Mouse (Mus musculus) left cerebral cortex, adult 2 months (tissue): ENCODE results near the gene Gga2. TPM values are rescaled to one million over a fixed set of nuclear protein-coding genes. Genes with fewer than 3 reads are reported as not detected.

Experiments
- DNase-seq, 2 experiments: peaks; one replicate each; pipeline ENCODE4 v3.0.0; 2021 to 2022; ENCODE audit warnings: low spot score in 2 of 2, mixed read lengths in 1 of 2; ENCODE audit errors: extremely low spot score in 1 of 2
- H3K27ac ChIP-seq: fragments of 200-600 bp; 2 replicates; pipeline ENCODE4 v1.8.1; 2022
- H3K4me3 ChIP-seq: fragments of 200-600 bp; 2 replicates; pipeline ENCODE4 v1.8.1; 2022
- CTCF ChIP-seq: fragments of 200-600 bp; IDR thresholded peaks from 2 replicates; pipeline ENCODE4 v1.8.1; 2022; ENCODE audit warnings: antibody characterized with exemption, mild to moderate bottlenecking, moderate library complexity
- intact Hi-C: fragments of 180-260 bp; cut with DNase I; formaldehyde crosslinking; loops from one replicate; pipeline ENCODE4 v1.15.1; 2025
- total RNA-seq, 2 experiments: library from RNA; stranded (reverse); gene quantifications; 2 replicates each; pipeline ENCODE4 v1.2.3; 2021

The Gga2 gene
- total RNA-seq, 2 experiments from 2014 or later, result 31.2 to 34.6 TPM

DNA sequence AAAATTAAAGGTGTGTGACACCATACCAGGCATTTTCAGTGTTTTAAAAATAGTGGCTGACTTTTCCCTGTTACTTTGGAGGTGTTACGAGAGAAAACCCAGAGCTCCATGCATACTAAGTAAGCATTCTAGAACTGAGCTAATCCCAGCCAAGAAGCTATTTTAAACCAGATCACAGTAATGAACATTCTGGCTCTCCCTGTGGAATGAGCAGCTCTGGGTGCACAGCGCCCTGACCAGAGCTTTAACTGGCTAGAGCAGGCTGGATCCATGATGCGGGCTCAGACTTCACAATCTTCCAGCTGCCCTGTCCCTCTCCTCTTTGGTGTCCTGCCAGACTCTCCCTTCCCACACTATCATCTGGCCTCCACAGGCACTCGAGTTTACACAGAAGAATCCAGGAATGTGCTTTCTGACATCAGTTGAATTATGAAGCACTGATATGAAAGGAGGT, 24.2 kb upstream of the Gga2 start:
- no peak for DNase-seq
- TF ChIP-seq CTCF, result no peak
- intact Hi-C loops, result no loop called here
- Histone ChIP-seq H3K27ac (no peak overlapping the region), H3K4me3 (no peak overlapping the region)

DNA sequence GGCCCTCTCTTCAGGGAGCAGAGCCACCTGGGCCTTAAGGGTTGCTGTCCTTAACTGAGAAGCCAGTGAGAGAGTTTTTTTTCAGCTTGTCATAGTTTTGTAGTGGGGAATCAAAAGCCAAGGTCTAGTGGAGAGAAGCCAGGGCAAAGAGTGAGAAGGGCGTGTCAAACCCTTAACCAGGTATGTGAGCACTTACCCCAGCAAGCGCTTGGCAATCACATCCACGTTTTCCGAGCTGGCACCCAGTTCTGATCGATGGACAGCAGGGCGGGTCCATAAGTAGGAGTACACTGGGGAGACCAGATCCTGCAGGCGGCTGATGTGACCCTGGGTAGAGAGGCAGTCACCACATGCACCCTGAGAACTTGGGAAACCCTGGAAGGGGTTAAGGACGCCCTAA, 23.1 kb upstream of the Gga2 start:
- DNase-seq, result no peak
- no peak for TF ChIP-seq CTCF
- Histone ChIP-seq H3K27ac (no peak overlapping the region), H3K4me3 (no peak overlapping the region)
- intact Hi-C loops, result no loop called here

GRCm38 (mm10) chr7:122034348-122034747, 13.3 kb upstream of the Gga2 start:
- Histone ChIP-seq H3K4me3 (no peak overlapping the region), H3K27ac (no peak overlapping the region)
- peak; percentile 44 for TF ChIP-seq CTCF
- intact Hi-C loops, result no loop called here
- no peak for DNase-seq

DNA sequence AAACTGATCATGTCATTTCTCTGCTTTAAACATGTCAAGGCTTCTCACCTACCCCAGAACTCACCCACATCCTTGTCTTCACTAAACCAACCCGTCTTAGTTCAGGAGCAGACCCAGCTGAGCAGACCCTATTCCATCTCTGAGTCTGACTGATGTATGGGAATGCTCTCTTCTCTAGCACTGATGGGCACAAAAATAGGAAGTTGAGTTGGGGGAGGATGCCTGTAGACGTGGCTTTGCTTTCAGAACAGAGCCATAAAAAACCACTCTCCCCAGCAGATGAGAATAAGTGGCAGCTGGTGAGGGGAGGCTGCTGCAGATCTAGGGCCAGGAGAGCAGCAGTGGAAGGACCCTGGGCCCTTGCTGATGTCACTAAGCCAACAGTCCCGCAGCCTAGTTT, 12.3 kb upstream of the Gga2 start:
- H3K4me3 ChIP-seq, result no peak overlapping the region
- TF ChIP-seq CTCF, result no peak
- no peak overlapping the region for H3K27ac ChIP-seq
- no peak for DNase-seq
- intact Hi-C loops, result no loop called here

GRCm38 (mm10) chr7:122022131-122022530, 1.1 kb upstream of the Gga2 start:
- H3K4me3 ChIP-seq, result no peak overlapping the region
- TF ChIP-seq CTCF, result no peak
- intact Hi-C loops, result no loop called here
- DNase-seq, result no peak
- H3K27ac ChIP-seq, result no peak overlapping the region

DNA sequence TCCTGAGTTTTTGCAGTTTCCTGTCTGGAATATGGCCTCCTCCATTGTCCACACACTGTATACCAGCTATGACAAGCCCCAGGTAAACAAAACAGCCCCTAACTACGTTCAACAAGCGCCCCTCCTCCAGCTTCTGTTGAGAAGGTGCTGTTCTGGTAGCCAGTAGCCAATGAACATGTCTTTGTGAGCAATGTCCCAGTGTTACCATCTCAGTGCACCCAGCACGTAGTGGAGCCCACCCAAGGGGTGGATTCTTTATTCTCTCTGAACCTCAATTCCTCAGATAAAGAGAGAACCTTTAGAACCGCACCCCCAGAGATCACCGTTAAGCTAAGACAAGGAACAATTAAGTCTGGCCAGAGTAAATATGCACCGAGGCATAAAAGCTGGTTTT, 752 bp downstream of the Gga2 start:
- intact Hi-C loops, result no loop called here
- no peak for DNase-seq
- Histone ChIP-seq H3K4me3 (peak overlapping the region; percentile 96), H3K27ac (peak overlapping the region; percentile 83)
- TF ChIP-seq CTCF, result no peak

DNA sequence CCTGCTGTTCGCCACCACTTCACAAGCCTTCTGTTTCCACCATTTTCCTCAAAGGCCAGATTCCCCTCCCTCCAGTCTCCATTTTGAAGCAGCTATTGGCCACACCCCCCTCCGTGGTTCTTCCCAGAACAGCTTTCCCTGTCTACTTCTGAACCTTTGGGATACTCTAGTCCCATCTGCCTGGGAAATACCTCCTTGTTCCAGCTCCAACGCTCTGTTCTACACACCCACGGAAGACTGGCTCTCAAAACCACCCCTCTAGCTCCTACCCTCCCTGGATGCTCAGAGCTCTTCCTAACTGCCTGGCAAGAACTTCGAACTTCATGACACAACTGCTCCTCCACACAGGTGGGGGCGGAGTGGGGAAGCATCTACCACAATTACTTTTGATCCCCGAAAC, 2.0 kb downstream of the Gga2 start:
- no peak for TF ChIP-seq CTCF
- Histone ChIP-seq H3K27ac (peak overlapping the region; percentile 83; the same call in 1 of the 2 replicates), H3K4me3 (peak overlapping the region; percentile 20)
- DNase-seq, result peak; percentile 39 to 41
- intact Hi-C loops, result loop anchor here (1.0 kb wide), 1 partner anchor 48 kb away; the partner anchor contains the start of genes Ears2 and Ubfd1

- intact Hi-C loops, result no loop called here
- TF ChIP-seq CTCF, result no peak
Observed at GRCm38 (mm10) chr7:122018247-122018646, 2.8 kb downstream of the Gga2 start.

DNA sequence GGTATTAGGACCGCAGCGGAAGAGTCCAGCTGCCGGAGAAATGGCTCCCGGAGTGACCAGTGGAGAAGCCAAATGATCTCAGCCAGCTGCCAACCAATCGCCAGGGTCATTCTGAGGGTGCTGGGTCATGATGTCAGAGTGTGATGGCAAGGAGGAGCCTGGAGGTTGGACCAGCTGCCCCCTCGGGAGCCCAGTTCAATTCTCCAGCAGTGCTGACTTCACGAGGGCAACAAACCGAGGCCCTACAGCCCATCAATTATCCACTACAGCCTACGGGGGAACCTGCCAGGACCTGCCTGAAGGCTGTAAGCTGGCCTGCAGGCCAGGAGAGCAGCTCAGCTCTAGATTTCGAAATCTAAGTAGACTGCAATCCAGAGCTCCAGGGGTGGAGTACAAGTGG, 5.3 kb downstream of the Gga2 start:
- TF ChIP-seq CTCF, result no peak
- H3K27ac ChIP-seq, result no peak overlapping the region
- H3K4me3 ChIP-seq, result no peak overlapping the region
- no peak for DNase-seq
- intact Hi-C loops, result no loop called here

More at GRCm38 (mm10) chr7:122018247-122018646, 2.8 kb downstream of the Gga2 start:
- H3K27ac ChIP-seq, result 0 out of 2 replicates have a peak overlapping the region, but pooled peaks have one; percentile 21
- peak overlapping the region; percentile 23; the same call in 1 of the 2 replicates for H3K4me3 ChIP-seq
- DNase-seq, result no peak

DNA sequence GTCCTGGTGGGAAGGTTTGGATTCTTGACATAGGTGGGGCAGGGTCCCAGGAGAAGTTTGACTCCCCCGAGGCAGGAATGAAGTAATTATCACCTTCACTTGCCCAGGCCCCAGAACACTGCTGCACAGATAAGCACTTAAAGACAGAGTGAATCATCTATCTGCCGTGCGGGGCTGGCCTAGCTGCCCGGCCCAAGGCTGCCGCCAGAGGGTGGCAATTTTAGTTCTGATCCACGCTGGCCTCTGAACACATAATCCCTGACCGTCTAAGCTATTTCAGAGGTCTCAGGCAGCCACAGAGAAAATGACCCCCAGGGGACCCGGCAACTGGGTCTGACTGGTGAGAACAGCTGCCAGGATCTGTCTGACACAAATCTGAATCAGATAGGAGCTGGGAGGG, 5.9 kb downstream of the Gga2 start:
- H3K4me3 ChIP-seq, result no peak overlapping the region

DNA sequence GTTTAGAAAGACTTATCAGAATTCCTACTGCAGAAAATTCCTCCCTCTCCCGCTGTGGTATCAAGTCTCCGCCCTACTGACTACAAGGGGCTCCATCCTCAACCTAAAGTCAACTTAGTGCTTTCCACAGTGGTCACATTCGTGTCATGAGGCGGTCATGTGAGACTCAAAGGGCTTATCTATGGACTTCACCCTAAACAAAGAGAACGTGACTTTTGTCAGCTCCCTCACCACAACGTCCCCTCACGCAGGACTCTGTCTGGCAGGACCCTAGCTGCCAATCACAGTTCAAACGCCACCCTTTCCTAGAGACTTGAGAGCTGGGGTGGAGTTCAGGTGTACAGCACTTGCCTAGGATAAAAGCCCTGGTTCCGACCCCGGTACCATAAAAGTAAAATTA, 8.1 kb downstream of the Gga2 start:
- Histone ChIP-seq H3K4me3 (no peak overlapping the region), H3K27ac (no peak overlapping the region)
- no peak for TF ChIP-seq CTCF
- intact Hi-C loops, result no loop called here
- DNase-seq, result no peak

More for the DNA sequence above, 5.9 kb downstream of the Gga2 start:
- no peak overlapping the region for H3K27ac ChIP-seq
- TF ChIP-seq CTCF, result peak; percentile 30
- intact Hi-C loops, result no loop called here
- DNase-seq, result no peak

DNA sequence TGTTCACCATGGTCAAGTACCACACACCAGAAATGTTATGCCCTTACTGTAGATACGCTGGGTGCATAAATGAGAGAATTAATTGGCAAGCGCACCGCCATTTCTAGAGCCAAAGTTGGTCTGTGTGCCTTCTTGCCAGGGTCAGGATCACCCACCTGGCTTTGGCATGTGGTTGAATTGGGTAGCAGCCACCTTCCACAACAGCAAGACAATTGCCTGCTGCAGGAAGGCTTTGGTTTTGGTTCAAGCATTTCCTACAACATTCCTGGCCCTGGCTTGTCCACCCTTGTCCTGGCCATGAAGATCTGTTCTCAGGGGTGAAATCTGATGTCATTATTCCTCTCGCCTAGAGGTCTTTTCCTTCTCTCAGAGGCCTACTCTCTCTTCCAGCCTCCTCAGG, 8.7 kb downstream of the Gga2 start:
- intact Hi-C loops, result no loop called here
- H3K27ac ChIP-seq, result no peak overlapping the region
- no peak for DNase-seq
- no peak for TF ChIP-seq CTCF
- H3K4me3 ChIP-seq, result no peak overlapping the region

DNA sequence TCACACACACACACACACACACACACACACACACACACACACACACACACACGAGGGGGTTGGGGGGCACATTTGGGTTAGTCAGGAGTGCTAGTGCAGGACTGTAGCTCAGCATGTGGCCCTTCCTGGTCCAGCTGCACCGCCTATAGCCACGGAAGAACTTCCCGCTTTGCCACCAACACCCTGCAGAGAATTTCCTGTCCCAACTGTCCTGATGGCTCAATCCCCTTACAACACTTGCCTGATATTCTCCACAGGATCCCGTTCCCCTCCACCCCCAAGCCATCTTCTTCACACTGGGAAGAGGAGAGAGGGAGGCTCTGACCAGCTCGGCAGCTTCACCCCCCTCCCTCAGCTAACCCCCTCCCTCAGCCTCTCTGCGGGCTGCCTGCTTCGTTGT, 20.6 kb downstream of the Gga2 start:
- intact Hi-C loops, result no loop called here
- no peak for DNase-seq

More for the DNA sequence above, 20.6 kb downstream of the Gga2 start:
- Histone ChIP-seq H3K4me3 (no peak overlapping the region), H3K27ac (no peak overlapping the region)
- TF ChIP-seq CTCF, result no peak
